Mouse (Mus musculus) hindbrain, embryonic 15.5 days (tissue): ENCODE measurements around the gene Tns4. TPM values are rescaled to one million over a fixed set of nuclear protein-coding genes. Genes with fewer than 3 reads are reported as not detected.

ENCODE experiments used
- ATAC-seq: fragments of 200-750 bp; cut with Nextera tagmentation; 2 replicates; pipeline ENCODE4 v1.8.0; 2017; ENCODE audit warnings: low read depth, moderate number of reproducible peaks, moderate TSS enrichment; ENCODE audit not compliant: low FRiP score
- H3K27ac ChIP-seq: fragments of 300-500 bp; sonication (generic); replicated peaks from 2 replicates; pipeline ENCODE4 v1.5.1; 2015; ENCODE audit warnings: mild to moderate bottlenecking, inconsistent platforms
- H3K27me3 ChIP-seq: fragments of 300-500 bp; sonication (generic); 2 replicates; pipeline ENCODE4 v1.6.1; 2015; ENCODE audit warnings: control low read depth, inconsistent platforms
- H3K36me3 ChIP-seq: fragments of 300-500 bp; sonication (generic); 2 replicates; pipeline ENCODE4 v1.6.1; 2015; ENCODE audit warnings: control low read depth, inconsistent platforms
- H3K4me1 ChIP-seq: fragments of 300-500 bp; sonication (generic); replicated peaks from 2 replicates; pipeline ENCODE4 v1.6.1; 2015; ENCODE audit warnings: control low read depth, inconsistent platforms
- H3K4me2 ChIP-seq: fragments of 300-500 bp; sonication (generic); 2 replicates; pipeline ENCODE4 v1.6.1; 2015; ENCODE audit warnings: moderate library complexity, mild to moderate bottlenecking, inconsistent platforms
- H3K4me3 ChIP-seq: fragments of 300-500 bp; sonication (generic); 2 replicates; pipeline ENCODE4 v1.5.1; 2015; ENCODE audit warnings: mild to moderate bottlenecking, inconsistent platforms
- H3K9ac ChIP-seq: fragments of 300-500 bp; sonication (generic); 2 replicates; pipeline ENCODE4 v1.6.1; 2015; ENCODE audit warnings: inconsistent platforms
- H3K9me3 ChIP-seq: fragments of 300-500 bp; sonication (generic); 2 replicates; pipeline ENCODE4 v1.6.1; 2016; ENCODE audit warnings: control low read depth, inconsistent platforms
- WGBS: fragments of 180-500 bp; shearing (Covaris S2); methylation state at CpG from one replicate; pipeline ENCODE4 v1.1.7; 2015; 5-methylcytosine and 5-hydroxymethylcytosine counted together
- polyA plus RNA-seq: library from polyadenylated mRNA; unstranded; fragments of >200 nt; fragmentation: Nextera tagmentation; extraction: Ambion mirVana; gene quantifications from 2 replicates; pipeline ENCODE4 v1.2.1, GENCODE M21; 2015

Tns4 gene
- polyA plus RNA-seq: 0.08 and 0.17 TPM in 2 replicates

DNA sequence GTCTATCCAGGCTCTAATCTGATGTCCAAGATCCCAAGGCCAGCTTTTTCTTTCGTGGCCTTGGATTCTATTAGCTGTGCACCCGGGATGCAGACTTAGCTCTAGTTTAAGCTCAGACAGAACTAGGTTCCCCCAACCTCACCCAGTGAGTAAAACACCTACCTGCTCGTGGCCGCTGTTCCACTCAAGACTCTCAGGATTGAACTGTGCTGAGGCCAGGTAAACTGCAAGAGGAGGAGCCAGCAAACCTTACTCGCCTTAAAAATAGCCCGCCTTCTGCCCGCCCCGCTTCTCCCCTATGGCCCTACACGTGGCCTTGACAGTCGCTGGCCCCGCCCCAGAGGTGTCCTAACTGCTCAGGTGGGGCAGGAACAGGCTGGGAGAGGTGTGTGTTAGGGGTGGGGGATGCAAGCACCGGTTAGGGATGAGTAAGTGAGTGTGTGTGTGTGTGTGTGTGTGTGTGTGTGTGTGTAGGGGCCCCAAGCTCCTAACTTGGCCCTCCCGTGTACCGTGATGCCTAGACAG is at the start of gene Tns4:
Tns4 (minus strand) TSS at position 230 of the 525 bp plus-strand sequence.
- 66% methylated on average over 14 of the region's 14 CpGs for WGBS
- H3K4me3 ChIP-seq: no peak within 1 kb of the TSS

DNA sequence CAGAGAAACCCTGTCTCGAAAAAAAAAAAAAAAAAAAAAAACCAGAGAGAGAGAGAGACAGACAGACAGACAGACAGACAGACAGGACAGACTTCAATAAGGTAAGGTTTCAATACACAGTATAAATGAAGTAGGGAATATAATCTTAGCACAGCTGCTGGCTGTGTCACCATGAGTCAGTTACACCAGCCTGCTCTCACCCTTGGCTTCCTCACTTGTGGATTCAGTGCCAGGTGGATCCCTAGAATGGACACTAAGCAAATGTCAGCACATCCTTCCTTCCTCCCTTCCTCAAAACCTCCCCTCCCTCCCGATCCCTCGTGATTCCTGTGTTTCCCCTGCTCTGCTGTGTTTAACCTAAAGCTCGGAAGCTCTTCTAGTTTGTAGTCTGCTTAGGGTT is 48.3 kb upstream of the Tns4 start:
- H3K4me3 ChIP-seq: no peak overlapping the region
- H3K9me3 ChIP-seq: no peaks in the 10 kb centered on the region
- no peak overlapping the region for H3K4me2 ChIP-seq
- WGBS: 88% methylated on average over 4 of the region's 4 CpGs
- H3K27ac ChIP-seq: no peak overlapping the region
- no peak overlapping the region for H3K9ac ChIP-seq
- H3K27me3 ChIP-seq: no peaks in the 10 kb centered on the region
- H3K4me1 ChIP-seq: peaks cover 3% of the 10 kb centered on the region
- ATAC-seq: no peak
- H3K36me3 ChIP-seq: no peaks in the 10 kb centered on the region

More for the DNA sequence above, at the start of gene Tns4:
- no peaks in the 10 kb centered on the region for H3K4me1 ChIP-seq
- no peaks in the 10 kb centered on the region for H3K9me3 ChIP-seq
- no peak within 1 kb of the TSS for H3K9ac ChIP-seq
- H3K27me3 ChIP-seq: no peaks in the 10 kb centered on the region
- no peak for ATAC-seq
- no peaks in the 10 kb centered on the region for H3K36me3 ChIP-seq
- H3K27ac ChIP-seq: no peak within 1 kb of the TSS
- no peak within 1 kb of the TSS for H3K4me2 ChIP-seq

DNA sequence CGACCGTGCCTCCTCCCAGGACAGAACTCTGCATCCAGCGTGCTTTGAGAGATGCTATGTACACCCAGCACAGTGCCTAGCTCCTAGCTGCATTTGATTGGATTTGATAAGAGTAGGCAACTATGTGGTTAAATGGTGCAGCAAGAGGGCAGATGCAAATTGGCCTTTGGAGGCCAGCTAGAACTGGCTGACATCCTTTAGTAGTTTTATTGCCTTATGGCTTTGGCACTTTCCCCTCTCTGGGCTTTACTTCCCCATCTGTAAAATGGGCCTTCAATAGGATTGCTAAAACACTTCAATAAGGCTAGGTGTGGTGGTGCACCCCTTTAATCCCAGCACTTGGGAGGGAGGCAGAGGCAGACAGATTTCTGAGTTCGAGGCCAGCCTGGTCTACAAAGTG is 47.9 kb upstream of the Tns4 start:
- peaks cover 8% of the 10 kb centered on the region for H3K4me1 ChIP-seq
- no peak overlapping the region for H3K4me3 ChIP-seq
- 65% methylated on average over 4 of the region's 4 CpGs for WGBS
- no peak overlapping the region for H3K27ac ChIP-seq
- H3K4me2 ChIP-seq: no peak overlapping the region
- H3K27me3 ChIP-seq: no peaks in the 10 kb centered on the region
- H3K36me3 ChIP-seq: no peaks in the 10 kb centered on the region
- no peak for ATAC-seq
- H3K9ac ChIP-seq: no peak overlapping the region
- H3K9me3 ChIP-seq: no peaks in the 10 kb centered on the region

GRCm38 (mm10) chr11:99136361-99136760 is 47.3 kb upstream of the Tns4 start:
- Histone ChIP-seq H3K4me2 (no peak overlapping the region), H3K9ac (no peak overlapping the region), H3K9me3 (no peaks in the 10 kb centered on the region), H3K27me3 (no peaks in the 10 kb centered on the region), H3K27ac (no peak overlapping the region), H3K4me3 (no peak overlapping the region), H3K4me1 (peaks cover 14% of the 10 kb centered on the region), H3K36me3 (no peaks in the 10 kb centered on the region)
- WGBS: 38% methylated on average over 3 of the region's 3 CpGs
- ATAC-seq: no peak

DNA sequence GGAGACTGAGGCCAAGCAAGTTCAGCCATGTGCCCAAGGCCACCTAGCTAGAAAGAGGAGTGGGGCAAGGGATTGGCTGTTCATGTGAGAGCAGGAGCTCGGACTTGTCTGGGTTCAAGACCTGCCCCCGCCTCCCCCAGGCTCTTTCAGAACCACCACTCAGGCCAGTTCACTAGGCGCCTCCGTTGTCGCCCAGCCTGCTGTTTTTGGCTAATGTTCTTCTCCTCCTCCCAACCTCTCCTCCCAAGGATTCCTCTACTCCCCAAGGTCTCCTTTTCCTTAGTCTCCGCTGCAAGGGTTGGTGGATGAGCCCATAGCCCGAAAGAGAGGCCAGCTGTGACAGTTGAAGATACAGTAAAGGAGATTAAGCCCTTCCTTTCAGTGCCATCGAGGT is 45.9 kb upstream of the Tns4 start:
- no peak for ATAC-seq
- H3K9me3 ChIP-seq: no peaks in the 10 kb centered on the region
- 86% methylated on average over 8 of the region's 8 CpGs for WGBS
- H3K4me2 ChIP-seq: no peak overlapping the region
- H3K27ac ChIP-seq: no peak overlapping the region
- no peaks in the 10 kb centered on the region for H3K27me3 ChIP-seq
- no peak overlapping the region for H3K9ac ChIP-seq
- no peak overlapping the region for H3K4me3 ChIP-seq
- peaks cover 16% of the 10 kb centered on the region for H3K4me1 ChIP-seq
- H3K36me3 ChIP-seq: no peaks in the 10 kb centered on the region

- Histone ChIP-seq H3K4me2 (no peak overlapping the region), H3K9ac (no peak overlapping the region), H3K27ac (no peak overlapping the region), H3K9me3 (no peaks in the 10 kb centered on the region), H3K4me3 (no peak overlapping the region), H3K36me3 (no peaks in the 10 kb centered on the region), H3K27me3 (no peaks in the 10 kb centered on the region), H3K4me1 (peaks cover 16% of the 10 kb centered on the region)
- no peak for ATAC-seq
- WGBS: 72% methylated on average over 15 of the region's 15 CpGs
Observed at GRCm38 (mm10) chr11:99134266-99135046, 45.4 kb upstream of the Tns4 start.

DNA sequence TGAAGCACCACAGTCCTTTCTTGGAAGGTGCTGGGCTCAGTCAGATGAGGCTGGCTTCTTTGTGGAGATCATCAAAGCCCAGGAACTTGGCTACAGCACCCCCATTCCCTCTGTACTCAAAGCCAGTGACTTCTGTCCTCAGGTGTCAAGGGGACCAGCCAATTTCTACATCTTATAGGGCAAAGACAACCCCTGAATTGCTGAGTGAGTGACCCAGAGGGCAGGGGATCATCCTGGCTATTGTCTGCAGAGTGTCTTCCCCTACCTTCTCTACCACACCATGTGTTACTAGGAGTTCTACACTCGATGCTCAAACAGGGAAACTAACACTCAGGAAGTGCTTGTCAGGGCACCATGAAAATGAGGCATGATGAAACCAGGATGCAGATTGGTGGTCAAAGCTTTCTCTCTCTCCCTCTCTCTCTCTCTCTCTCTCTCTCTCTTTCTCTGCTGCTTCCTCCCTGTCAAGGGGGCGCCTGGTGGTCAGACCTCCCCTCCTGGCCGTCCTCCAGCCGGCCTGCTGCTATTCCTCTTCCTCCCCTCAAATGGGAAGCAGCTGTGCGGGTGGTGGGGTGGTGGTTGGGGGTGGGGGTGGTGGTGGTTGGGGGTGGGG is 44.3 kb upstream of the Tns4 start:
- Histone ChIP-seq H3K9ac (no peak overlapping the region), H3K4me2 (no peak overlapping the region), H3K27ac (no peak overlapping the region), H3K4me1 (peaks cover 16% of the 10 kb centered on the region), H3K9me3 (no peaks in the 10 kb centered on the region), H3K36me3 (no peaks in the 10 kb centered on the region), H3K4me3 (no peak overlapping the region), H3K27me3 (no peaks in the 10 kb centered on the region)
- no peak for ATAC-seq
- 39% methylated on average over 5 of the region's 5 CpGs for WGBS

- peak overlapping the region; percentile 40; the same call in 1 of the 2 replicates for H3K27ac ChIP-seq
- no peaks in the 10 kb centered on the region for H3K9me3 ChIP-seq
- no peaks in the 10 kb centered on the region for H3K27me3 ChIP-seq
- WGBS: 1% methylated on average over 11 of the region's 11 CpGs
- H3K4me2 ChIP-seq: peak overlapping the region; percentile 45
- no peak overlapping the region for H3K4me3 ChIP-seq
- peaks cover 16% of the 10 kb centered on the region for H3K4me1 ChIP-seq
- peak; percentile 76 for ATAC-seq
- peak overlapping the region; percentile 20; the same call in 1 of the 2 replicates for H3K9ac ChIP-seq
- H3K36me3 ChIP-seq: no peaks in the 10 kb centered on the region
Observed at GRCm38 (mm10) chr11:99132091-99132730, 43.1 kb upstream of the Tns4 start.

DNA sequence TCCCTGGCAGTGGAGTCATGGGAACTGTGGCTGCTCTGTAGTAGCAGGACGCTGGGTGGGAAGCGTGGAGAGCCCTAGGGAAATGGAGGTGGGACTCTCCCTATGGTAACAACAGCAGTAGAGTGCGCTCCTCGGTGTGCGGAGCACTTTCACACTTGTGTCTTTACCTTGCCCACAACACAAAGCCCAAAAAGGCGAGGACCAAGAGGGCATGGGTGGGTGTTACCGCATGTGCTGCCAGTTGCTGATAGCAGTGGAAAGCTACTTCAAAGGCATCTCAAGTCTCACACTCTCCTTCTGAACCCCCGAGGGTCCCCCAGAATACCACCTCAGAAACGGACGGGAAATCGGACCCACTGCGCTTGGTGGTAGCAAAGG is 42.3 kb upstream of the Tns4 start:
- H3K9ac ChIP-seq: peak overlapping the region; percentile 20; the same call in 1 of the 2 replicates
- 48% methylated on average over 12 of the region's 12 CpGs for WGBS
- no peak overlapping the region for H3K4me3 ChIP-seq

DNA sequence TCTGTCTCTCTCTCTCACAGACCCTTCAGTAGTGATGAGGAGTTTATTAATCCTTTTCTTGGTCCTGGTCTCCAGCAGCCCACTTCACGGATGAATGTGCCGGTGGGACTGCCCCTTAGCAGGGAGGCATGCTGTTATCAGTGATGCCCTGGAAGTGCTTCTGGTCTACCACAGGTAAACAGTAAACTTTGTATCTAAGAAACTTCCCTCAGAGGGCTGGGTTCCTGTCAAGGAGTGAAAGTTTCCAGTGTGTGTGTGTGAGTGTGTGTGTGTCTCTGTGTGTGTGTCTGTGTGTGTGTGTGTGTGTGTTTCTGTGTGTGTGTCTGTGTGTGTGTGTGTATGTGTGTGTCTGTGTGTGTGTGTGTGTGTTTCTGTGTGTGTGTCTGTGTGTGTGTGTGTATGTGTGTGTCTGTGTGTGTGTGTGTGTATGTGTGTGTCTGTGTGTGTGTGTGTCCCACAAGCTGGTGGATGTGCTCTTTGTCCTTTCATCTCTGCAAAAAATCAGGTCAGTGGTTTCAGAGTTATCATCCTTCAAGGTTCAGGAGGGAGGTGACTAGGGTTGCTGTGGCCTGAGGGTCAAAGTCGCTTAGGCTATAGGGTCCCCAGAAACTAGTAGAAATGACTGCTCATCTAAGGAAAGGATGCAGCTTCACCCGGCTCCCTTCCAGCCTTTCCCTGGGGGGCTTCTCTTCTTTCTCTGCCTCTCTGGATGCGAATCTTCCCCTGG is 41.8 kb upstream of the Tns4 start:
- Histone ChIP-seq H3K9me3 (no peaks in the 10 kb centered on the region), H3K4me1 (peaks cover 23% of the 10 kb centered on the region), H3K27ac (no peak overlapping the region), H3K9ac (no peak overlapping the region), H3K27me3 (no peaks in the 10 kb centered on the region), H3K4me3 (no peak overlapping the region), H3K4me2 (no peak overlapping the region), H3K36me3 (no peaks in the 10 kb centered on the region)
- WGBS: 68% methylated on average over 5 of the region's 5 CpGs
- ATAC-seq: no peak

More for the DNA sequence above, 42.3 kb upstream of the Tns4 start:
- H3K27me3 ChIP-seq: no peaks in the 10 kb centered on the region
- no peaks in the 10 kb centered on the region for H3K9me3 ChIP-seq
- no peak for ATAC-seq
- 0 out of 2 replicates have a peak overlapping the region, but pooled peaks have one; percentile 45 for H3K4me2 ChIP-seq
- H3K27ac ChIP-seq: no peak overlapping the region
- H3K36me3 ChIP-seq: no peaks in the 10 kb centered on the region
- H3K4me1 ChIP-seq: peaks cover 22% of the 10 kb centered on the region

GRCm38 (mm10) chr11:99129287-99129686 is 40.2 kb upstream of the Tns4 start:
- no peaks in the 10 kb centered on the region for H3K27me3 ChIP-seq
- no peaks in the 10 kb centered on the region for H3K36me3 ChIP-seq
- ATAC-seq: no peak
- H3K4me1 ChIP-seq: peaks cover 30% of the 10 kb centered on the region
- H3K9ac ChIP-seq: no peak overlapping the region
- no peak overlapping the region for H3K4me3 ChIP-seq
- no peak overlapping the region for H3K27ac ChIP-seq
- 55% methylated on average over 2 of the region's 2 CpGs for WGBS
- no peak overlapping the region for H3K4me2 ChIP-seq
- H3K9me3 ChIP-seq: no peaks in the 10 kb centered on the region
